In genomic region chr5:148418436-148418835, GRCm38 (mm10) we compare ENCODE assay signal across 20 mouse cellular contexts. TPM values are rescaled to one million over a fixed set of nuclear protein-coding genes. Genes with fewer than 3 reads are reported as not detected.
DNase-seq lines count a peak whose midpoint lies in the region; ATAC-seq and TF ChIP-seq lines count a peak whose summit lies in the region.
"Had no signal": no experiment of that assay in that cellular context is flagged by ENCODE, and none has a peak within 500 bp of the region (broad histone marks: within the 10 kb centered on the region; RNA-seq: fewer than 3 reads in every experiment).

No protein-coding gene starts in this region.

- peaks cover 6% of the 10 kb centered on the region for H3K4me1 ChIP-seq in testis, adult 2 months (ENCODE audit: control insufficient read depth, insufficient read depth, low read length)
- peaks cover 37% of the 10 kb centered on the region for H3K4me1 ChIP-seq in E14TG2a.4 (replicated peaks; ENCODE audit: low read depth, low read length)
- H3K4me1 ChIP-seq in intestine, embryonic 15.5 days (replicated peaks), result no peaks in the 10 kb centered on the region
- no peaks in the 10 kb centered on the region for H3K4me1 ChIP-seq in liver, embryonic 11.5 days (replicated peaks; ENCODE audit: control insufficient read depth, insufficient read depth, low read length)
- H3K4me1 ChIP-seq: embryonic facial prominence, embryonic 13.5 days; embryonic facial prominence, embryonic 15.5 days; forebrain, embryonic 10.5 days; forebrain, embryonic 12.5 days had no signal

- no peak overlapping the region for H3K9ac ChIP-seq in intestine, embryonic 15.5 days
- H3K9ac ChIP-seq in liver, embryonic 11.5 days (ENCODE audit: low read depth, low read length), result no peak overlapping the region
- H3K9ac ChIP-seq: embryonic facial prominence, embryonic 13.5 days; embryonic facial prominence, embryonic 15.5 days; forebrain, embryonic 12.5 days had no signal

- H3K9me3 ChIP-seq in E14TG2a.4 (ENCODE audit: low read length), result peaks cover 20% of the 10 kb centered on the region
- H3K9me3 ChIP-seq in intestine, embryonic 15.5 days, result no peaks in the 10 kb centered on the region
- H3K9me3 ChIP-seq in liver, embryonic 11.5 days (ENCODE audit: control insufficient read depth, low read length), result peaks cover 3% of the 10 kb centered on the region; the same call in 1 of the 2 replicates
- H3K9me3 ChIP-seq: embryonic facial prominence, embryonic 15.5 days; forebrain, embryonic 12.5 days had no signal

- H3K4me2 ChIP-seq in intestine, embryonic 15.5 days (replicated peaks), result no peak overlapping the region
- no peak overlapping the region for H3K4me2 ChIP-seq in liver, embryonic 11.5 days
- H3K4me2 ChIP-seq: embryonic facial prominence, embryonic 13.5 days; embryonic facial prominence, embryonic 15.5 days; forebrain, embryonic 12.5 days had no signal

- no peak overlapping the region for H3K4me3 ChIP-seq in testis, adult 2 months (ENCODE audit: control insufficient read depth, low read depth, low read length)
- peak overlapping the region; percentile 48 for H3K4me3 ChIP-seq in E14TG2a.4 (replicated peaks; ENCODE audit: low read length)
- no peak overlapping the region for H3K4me3 ChIP-seq in intestine, embryonic 15.5 days (replicated peaks)
- no peak overlapping the region for H3K4me3 ChIP-seq in liver, embryonic 11.5 days (ENCODE audit: low read depth, low read length)
- H3K4me3 ChIP-seq: embryonic facial prominence, embryonic 13.5 days; embryonic facial prominence, embryonic 15.5 days; erythroblast, embryonic 14.5 days; forebrain, embryonic 10.5 days; forebrain, embryonic 12.5 days had no signal

- 93% methylated on average over 9 of the region's 9 CpGs for WGBS in intestine, embryonic 15.5 days
- WGBS in liver, embryonic 11.5 days, result 90% methylated on average over 9 of the region's 9 CpGs

- no peaks in the 10 kb centered on the region for H3K36me3 ChIP-seq in testis, adult 2 months (ENCODE audit: control insufficient read depth, insufficient read depth, low read length)
- no peaks in the 10 kb centered on the region for H3K36me3 ChIP-seq in E14TG2a.4 (ENCODE audit: insufficient read depth, low read length)
- H3K36me3 ChIP-seq in intestine, embryonic 15.5 days, result no peaks in the 10 kb centered on the region
- H3K36me3 ChIP-seq in liver, embryonic 11.5 days (ENCODE audit: control insufficient read depth, insufficient read depth, low read length), result no peaks in the 10 kb centered on the region
- H3K36me3 ChIP-seq: embryonic facial prominence, embryonic 13.5 days; embryonic facial prominence, embryonic 15.5 days; forebrain, embryonic 10.5 days; forebrain, embryonic 12.5 days had no signal

- DNase-seq in testis, postnatal 10 days (ENCODE audit: low spot score), result no peak
- DNase-seq in ZHBTc4 (ENCODE audit: low read depth, low spot score), result peak; percentile 39
- DNase-seq in spleen, adult 18-20 months, result no peak
- DNase-seq in liver, embryonic 11.5 days (ENCODE audit: low spot score), result no peak
- DNase-seq: cerebellum, adult 11 months; cerebellum, adult 18-20 months; cerebellum, adult 8-10 months; cerebellum, adult 9-11 months; cerebellum, postnatal 36 days; embryo, embryonic 11 days had no signal

- no peak for TF ChIP-seq POLR2A in testis, adult 2 months (IDR thresholded peaks at IDR 0.05; ENCODE audit: control insufficient read depth, low read depth, low read length)

- no peak for ATAC-seq in intestine, embryonic 15.5 days
- no peak for ATAC-seq in liver, embryonic 11.5 days (replicated peaks; ENCODE audit: low FRiP score)
- ATAC-seq: forebrain, embryonic 14.5 days; forebrain, embryonic 16.5 days had no signal

- TF ChIP-seq CTCF in testis, adult 2 months (IDR thresholded peaks at IDR 0.05; ENCODE audit: control insufficient read depth, insufficient read depth, insufficient replicate concordance, low read depth, low read length), result no peak
- no peak for TF ChIP-seq CTCF in E14TG2a.4 (conservative IDR thresholded peaks at IDR 0.05; ENCODE audit: low read length)

- H3K27ac ChIP-seq in testis, adult 2 months (ENCODE audit: control insufficient read depth, insufficient read depth, low read depth, low read length), result peak overlapping the region; percentile 8; the same call in 1 of the 2 replicates
- H3K27ac ChIP-seq in intestine, embryonic 15.5 days, result no peak overlapping the region
- no peak overlapping the region for H3K27ac ChIP-seq in liver, embryonic 11.5 days (ENCODE audit: low read depth, low read length)
- H3K27ac ChIP-seq: embryonic facial prominence, embryonic 13.5 days; embryonic facial prominence, embryonic 15.5 days; forebrain, embryonic 10.5 days; forebrain, embryonic 12.5 days had no signal

- H3K27me3 ChIP-seq in testis, adult 2 months (ENCODE audit: control insufficient read depth, insufficient read depth, low read length), result no peaks in the 10 kb centered on the region
- H3K27me3 ChIP-seq in E14TG2a.4 (ENCODE audit: insufficient read depth, low read length), result peaks cover 11% of the 10 kb centered on the region; the same call in 1 of the 2 replicates
- H3K27me3 ChIP-seq in intestine, embryonic 15.5 days (replicated peaks), result no peaks in the 10 kb centered on the region
- no peaks in the 10 kb centered on the region; the same call in 1 of the 2 replicates for H3K27me3 ChIP-seq in liver, embryonic 11.5 days (replicated peaks; ENCODE audit: control insufficient read depth, insufficient read depth, low read length)
- H3K27me3 ChIP-seq: embryonic facial prominence, embryonic 13.5 days; embryonic facial prominence, embryonic 15.5 days; forebrain, embryonic 12.5 days had no signal

RNA-seq across cellular contexts. Expression of gene Slc7a1, which starts 18.7 kb away (rescaled TPM):
- polyA plus RNA-seq in testis, adult 2 months (2012; rRNA removed), result 8.9 and 10.5 TPM in 2 replicates
- 26.5 and 28.8 TPM in 2 replicates for polyA plus RNA-seq in intestine, embryonic 15.5 days (2015; fragmentation: Nextera tagmentation; extraction: Ambion mirVana)
- polyA plus RNA-seq in liver, embryonic 11.5 days (2014; fragmentation: Nextera tagmentation; extraction: Ambion mirVana), result 58.4 and 63.4 TPM in 2 replicates
